Mouse (Mus musculus) erythroblast, embryonic 14.5 days (primary cell): ENCODE measurements around the gene Ryr3.

Experiments
- GATA1 ChIP-seq: IDR thresholded peaks from 2 replicates; pipeline ENCODE4 v1.6.1; 2012; ENCODE audit warnings: low read length, inconsistent platforms, mixed read lengths
- TAL1 ChIP-seq: IDR thresholded peaks from 3 replicates; pipeline ENCODE4 v1.6.1; 2012; ENCODE audit warnings: low read length, inconsistent platforms, mixed read lengths

DNA sequence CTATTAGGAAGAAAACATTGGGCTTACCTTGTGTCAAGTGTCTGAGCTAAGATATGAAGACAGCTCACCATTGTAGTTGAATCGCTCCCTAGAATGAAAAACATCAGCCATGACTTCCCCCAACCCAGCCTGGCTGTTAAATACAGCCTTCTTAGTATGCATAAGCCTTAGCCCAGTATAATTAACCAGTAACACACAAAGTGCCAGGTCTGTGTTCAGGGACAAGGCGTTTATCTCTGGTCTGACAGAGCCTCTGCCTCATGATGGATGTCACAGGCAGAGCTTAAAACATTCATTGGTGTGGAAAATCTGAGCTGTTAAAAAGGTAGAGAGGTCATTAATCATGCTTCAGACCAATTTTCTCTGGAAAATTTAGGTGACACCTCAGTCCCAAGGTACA lies 484.0 kb downstream of the Ryr3 start:
- TF ChIP-seq TAL1 (no peak), GATA1 (no peak)
